In the genomic region with DNA sequence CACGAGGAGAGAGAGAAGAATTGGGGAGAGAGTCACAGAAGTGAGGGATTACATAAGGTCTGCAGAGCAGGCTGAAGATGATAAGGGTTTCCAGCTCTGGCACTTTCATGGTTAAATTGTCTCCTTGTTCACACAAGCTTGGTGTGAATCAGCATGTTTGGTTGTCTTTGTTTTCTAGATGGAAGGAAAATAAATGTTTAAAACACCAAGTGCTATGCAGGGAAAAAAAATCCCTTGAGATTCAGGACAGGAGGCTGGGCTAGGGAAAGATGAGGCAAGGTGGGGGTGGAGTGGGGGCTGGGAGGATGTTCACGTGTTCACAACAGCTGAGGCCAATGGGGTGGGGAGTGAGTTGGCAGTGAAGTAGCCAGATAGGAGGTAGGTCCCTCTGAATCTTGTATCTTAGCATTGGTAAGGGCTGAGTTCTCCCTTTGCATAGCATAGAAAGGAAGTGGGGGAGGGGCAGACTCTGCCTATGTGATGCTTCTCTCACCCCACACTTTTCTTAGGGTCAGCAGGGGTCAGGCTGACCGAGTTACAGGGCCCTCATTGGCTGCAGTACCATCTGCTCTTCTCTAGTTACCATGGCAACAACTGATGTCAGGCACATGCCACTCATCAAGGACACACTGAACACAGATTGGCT, we compare ENCODE assay signal across 8 mouse cellular contexts. TPM values are rescaled to one million over a fixed set of nuclear protein-coding genes. Genes with fewer than 3 reads are reported as not detected.
DNase-seq lines count a peak whose midpoint lies in the region; ATAC-seq and TF ChIP-seq lines count a peak whose summit lies in the region.

No protein-coding gene starts in this region.

- ATAC-seq in hindbrain, embryonic 12.5 days (ENCODE audit: low FRiP score): peak; percentile 95
- peak; percentile 93 for ATAC-seq in neural tube, embryonic 14.5 days (ENCODE audit: low read depth)

- intact Hi-C loops in left cerebral cortex, postnatal 36 days (cut with DNase I): no loop called here

- TF ChIP-seq CTCF in ES-Bruce4 (IDR thresholded peaks at IDR 0.05; ENCODE audit: low read depth, low read length): no peak

- H3K4me2 ChIP-seq in hindbrain, embryonic 12.5 days (replicated peaks): peak overlapping the region; percentile 43
- H3K4me2 ChIP-seq in neural tube, embryonic 14.5 days (ENCODE audit: low read depth, low read length): peak overlapping the region; percentile 39

- peak; percentile 25 to 58 for DNase-seq in adrenal gland, adult (ENCODE audit: inconsistent age in 2 of 2, low spot score in 1 of 2)
- DNase-seq in adrenal gland, adult 18-20 months (ENCODE audit: low spot score in 2 of 2): no peak
- DNase-seq in embryo, embryonic 10.5 days (ENCODE audit: low spot score): peak; percentile 93
- peak; percentile 57 to 70 for DNase-seq in left cerebral cortex, postnatal 36 days (ENCODE audit: low spot score in 2 of 2)
- DNase-seq in gastrocnemius, postnatal 25 days: no peak

- no peak for TF ChIP-seq POLR2A in ES-Bruce4 (IDR thresholded peaks at IDR 0.05; ENCODE audit: insufficient read depth, low read length)

- no peaks in the 10 kb centered on the region for H3K9me3 ChIP-seq in ES-Bruce4 (replicated peaks; ENCODE audit: control insufficient read depth, insufficient read depth, low read length, poor library complexity, severe bottlenecking)
- no peaks in the 10 kb centered on the region for H3K9me3 ChIP-seq in hindbrain, embryonic 12.5 days (replicated peaks)
- no peaks in the 10 kb centered on the region for H3K9me3 ChIP-seq in neural tube, embryonic 14.5 days (ENCODE audit: control insufficient read depth, low read length)

- WGBS in hindbrain, embryonic 12.5 days: 0% methylated on average over 3 of the region's 3 CpGs
- 1% methylated on average over 3 of the region's 3 CpGs for WGBS in neural tube, embryonic 14.5 days

- H3K27ac ChIP-seq in ES-Bruce4 (ENCODE audit: insufficient read depth, low read length): no peak overlapping the region
- peak overlapping the region; percentile 87 for H3K27ac ChIP-seq in hindbrain, embryonic 12.5 days
- peak overlapping the region; percentile 85 for H3K27ac ChIP-seq in neural tube, embryonic 14.5 days (ENCODE audit: low read depth, low read length)

- H3K36me3 ChIP-seq in ES-Bruce4 (ENCODE audit: control insufficient read depth, insufficient read depth, low read length, poor library complexity, severe bottlenecking): no peaks in the 10 kb centered on the region
- no peaks in the 10 kb centered on the region for H3K36me3 ChIP-seq in hindbrain, embryonic 12.5 days
- no peaks in the 10 kb centered on the region for H3K36me3 ChIP-seq in neural tube, embryonic 14.5 days (ENCODE audit: control insufficient read depth, insufficient read depth, low read length)

- no peak overlapping the region for H3K4me3 ChIP-seq in ES-Bruce4 (ENCODE audit: low read depth, low read length)
- peak overlapping the region; percentile 10; the same call in 1 of the 2 replicates for H3K4me3 ChIP-seq in hindbrain, embryonic 12.5 days
- H3K4me3 ChIP-seq in neural tube, embryonic 14.5 days (ENCODE audit: low read depth, low read length): peak overlapping the region; percentile 14; the same call in 1 of the 2 replicates

- H3K9ac ChIP-seq in ES-Bruce4 (ENCODE audit: low read depth, poor library complexity, severe bottlenecking): no peak overlapping the region
- H3K9ac ChIP-seq in hindbrain, embryonic 12.5 days: no peak overlapping the region
- peak overlapping the region; percentile 12; the same call in 1 of the 2 replicates for H3K9ac ChIP-seq in neural tube, embryonic 14.5 days (replicated peaks; ENCODE audit: low read depth, low read length)

- TF ChIP-seq EP300 in ES-Bruce4 (IDR thresholded peaks at IDR 0.05; ENCODE audit: insufficient read depth, low read depth, low read length): 0 out of 2 replicates have a peak, but pooled peaks have one; percentile 46

- H3K27me3 ChIP-seq in ES-Bruce4 (ENCODE audit: control insufficient read depth, insufficient read depth, low read length, poor library complexity, severe bottlenecking): no peaks in the 10 kb centered on the region
- H3K27me3 ChIP-seq in hindbrain, embryonic 12.5 days: no peaks in the 10 kb centered on the region
- no peaks in the 10 kb centered on the region for H3K27me3 ChIP-seq in neural tube, embryonic 14.5 days (ENCODE audit: control insufficient read depth, insufficient read depth, low read length)

- no peaks in the 10 kb centered on the region for H3K4me1 ChIP-seq in ES-Bruce4 (ENCODE audit: control insufficient read depth, insufficient read depth, low read length)
- H3K4me1 ChIP-seq in hindbrain, embryonic 12.5 days: peaks cover 24% of the 10 kb centered on the region
- peaks cover 16% of the 10 kb centered on the region for H3K4me1 ChIP-seq in neural tube, embryonic 14.5 days (ENCODE audit: control insufficient read depth, insufficient read depth, low read length)

RNA-seq across cellular contexts. Expression of a gene that starts 19.5 kb away (rescaled TPM):
- total RNA-seq in adrenal gland, adult 18-20 months (2021): 10 to 100 TPM; 17.2 to 19.0 TPM
- polyA plus RNA-seq in ES-Bruce4 (2011; ENCODE audit: insufficient read depth, insufficient read length, low read depth, missing spikeins): 1.2 and 1.8 TPM in 2 replicates
- 134 and 153 TPM in 2 replicates for polyA plus RNA-seq in hindbrain, embryonic 12.5 days (2016; fragmentation: Nextera tagmentation; extraction: Ambion mirVana)
- total RNA-seq in left cerebral cortex, postnatal 36 days (2021): 100 to 1,000 TPM; 363 to 401 TPM
- polyA plus RNA-seq in neural tube, embryonic 14.5 days (2014; fragmentation: Nextera tagmentation; extraction: Ambion mirVana): 177 and 193 TPM in 2 replicates
- total RNA-seq in gastrocnemius, postnatal 25 days (2021): 1 to 10 TPM; 1.1 to 1.2 TPM

RNA-seq across cellular contexts. Expression of a gene that starts 34.7 kb away (rescaled TPM):
- total RNA-seq in adrenal gland, adult 18-20 months (2021): 10 to 100 TPM; 60.8 to 65.3 TPM
- polyA plus RNA-seq in ES-Bruce4 (2011; ENCODE audit: insufficient read depth, insufficient read length, low read depth, missing spikeins): 35.3 and 36.8 TPM in 2 replicates
- 129 and 140 TPM in 2 replicates for polyA plus RNA-seq in hindbrain, embryonic 12.5 days (2016; fragmentation: Nextera tagmentation; extraction: Ambion mirVana)
- 100 to 1,000 TPM; 155 to 166 TPM for total RNA-seq in left cerebral cortex, postnatal 36 days (2021)
- 128 and 136 TPM in 2 replicates for polyA plus RNA-seq in neural tube, embryonic 14.5 days (2014; fragmentation: Nextera tagmentation; extraction: Ambion mirVana)
- total RNA-seq in gastrocnemius, postnatal 25 days (2021): 10 to 100 TPM; 45.0 to 47.0 TPM

Comparison
In these comparisons a context has a peak if more than half of its experiments do, and no peak if none do; other contexts are left out.
1. DNase-seq: peak in adrenal gland, adult (2 of 2), embryo, embryonic 10.5 days (single experiment) and left cerebral cortex, postnatal 36 days (2 of 2); none in adrenal gland, adult 18-20 months (0 of 2) and gastrocnemius, postnatal 25 days (single experiment).
2. RNA of a gene that starts 19.5 kb away (total RNA-seq): 363 to 401 TPM in left cerebral cortex, postnatal 36 days; 17.2 to 19.0 TPM in adrenal gland, adult 18-20 months and 1.1 to 1.2 TPM in gastrocnemius, postnatal 25 days; every median in the first group is over 10 times any median in the second.